Mouse (Mus musculus): ENCODE measurements around the gene Prm1. TPM values are rescaled to one million over a fixed set of nuclear protein-coding genes. Genes with fewer than 3 reads are reported as not detected.

Prm1 gene
- polyA plus RNA-seq, 1 experiment from 2014 or later = not detected

DNA sequence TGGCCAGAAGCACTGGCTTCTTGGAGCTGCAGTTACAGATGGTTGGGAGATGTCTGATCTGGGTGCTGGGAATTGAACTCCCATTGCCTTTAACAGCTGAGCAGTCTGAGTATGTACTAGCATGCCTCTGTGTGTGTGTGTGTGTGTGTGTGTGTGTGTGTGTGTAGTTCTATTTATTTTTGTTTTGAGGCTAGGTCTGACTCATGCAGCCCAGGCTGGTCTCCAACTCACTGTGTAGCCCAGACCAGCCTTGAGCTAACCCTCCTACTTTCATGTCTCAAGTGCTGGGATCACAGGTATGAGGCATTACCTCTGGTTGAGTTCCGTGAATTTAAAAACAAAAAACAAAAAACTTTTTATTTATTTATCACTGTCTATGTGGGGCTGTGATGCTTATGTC is 18.9 kb upstream of the Prm1 start:
- Histone ChIP-seq H3K9ac (no peak overlapping the region), H3K9me3 (ENCODE audit: low read depth, low read length) (no peaks in the 10 kb centered on the region), H3K4me3 (ENCODE audit: low read depth, low read length) (no peak overlapping the region), H3K4me1 (ENCODE audit: insufficient read depth) (no peaks in the 10 kb centered on the region), H3K27me3 (ENCODE audit: insufficient read depth, low read length) (no peaks in the 10 kb centered on the region), H3K4me2 (no peak overlapping the region), H3K27ac (ENCODE audit: low read depth) (no peak overlapping the region), H3K36me3 (ENCODE audit: insufficient read depth) (no peaks in the 10 kb centered on the region)
- no peak for DNase-seq
- ATAC-seq (ENCODE audit: insufficient read depth) = no peak
- TF ChIP-seq CTCF (IDR thresholded peaks at IDR 0.05; ENCODE audit: low read depth) = no peak
- WGBS = 78% methylated on average over 1 of the region's 1 CpGs

DNA sequence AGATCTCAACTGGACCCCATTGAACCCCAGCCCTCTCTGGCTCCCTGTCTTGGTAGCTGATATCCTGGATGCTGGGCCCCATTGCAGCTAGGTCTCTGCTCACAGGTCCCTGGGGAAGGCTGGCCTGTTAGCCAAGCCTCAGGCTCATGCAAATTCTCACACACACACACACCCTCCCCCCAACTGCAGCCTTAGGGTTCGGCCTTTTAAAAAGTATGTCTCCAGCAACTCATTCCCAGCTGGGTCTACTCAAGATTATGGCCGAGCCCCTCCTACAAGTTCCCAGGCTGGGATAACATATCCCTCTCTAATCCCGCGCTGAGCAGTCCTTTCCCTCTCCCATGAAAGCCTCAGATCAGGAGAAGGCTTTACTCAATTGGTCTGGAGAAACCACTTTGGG is 15.7 kb upstream of the Prm1 start:
- no peak overlapping the region for H3K9ac ChIP-seq
- no peaks in the 10 kb centered on the region for H3K9me3 ChIP-seq (ENCODE audit: low read depth, low read length)
- WGBS = 47% methylated on average over 4 of the region's 4 CpGs
- no peaks in the 10 kb centered on the region for H3K27me3 ChIP-seq (ENCODE audit: insufficient read depth, low read length)
- peak; percentile 31; the same call in 1 of the 2 replicates for ATAC-seq (ENCODE audit: insufficient read depth)
- no peak for TF ChIP-seq CTCF (IDR thresholded peaks at IDR 0.05; ENCODE audit: low read depth)
- no peak overlapping the region for H3K4me2 ChIP-seq
- peak; percentile 15 for DNase-seq
- no peak overlapping the region for H3K27ac ChIP-seq (ENCODE audit: low read depth)
- H3K4me3 ChIP-seq (ENCODE audit: low read depth, low read length) = no peak overlapping the region
- H3K36me3 ChIP-seq (ENCODE audit: insufficient read depth) = no peaks in the 10 kb centered on the region
- H3K4me1 ChIP-seq (ENCODE audit: insufficient read depth) = no peaks in the 10 kb centered on the region

DNA sequence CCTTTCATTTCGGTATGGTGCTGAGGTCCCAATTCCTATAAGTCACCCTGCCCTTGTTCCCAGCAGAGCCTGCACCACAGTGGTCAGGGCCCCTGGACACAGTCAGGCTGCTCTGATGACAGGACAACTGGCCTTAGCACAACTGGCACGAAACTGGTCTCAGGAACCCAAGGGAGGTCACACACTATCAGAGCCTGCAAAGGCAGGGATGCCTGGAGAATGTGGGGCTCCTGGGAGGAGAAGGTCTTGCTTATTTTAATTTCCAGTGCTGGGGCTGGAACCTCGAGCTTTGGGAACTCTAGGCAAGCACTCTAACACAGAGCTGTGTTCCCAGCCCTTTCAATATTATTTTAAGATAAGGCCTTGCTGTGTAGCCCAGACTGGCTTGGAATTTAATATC is 14.3 kb upstream of the Prm1 start:
- no peak overlapping the region for H3K4me3 ChIP-seq (ENCODE audit: low read depth, low read length)
- 55% methylated on average over 3 of the region's 3 CpGs for WGBS
- TF ChIP-seq CTCF (IDR thresholded peaks at IDR 0.05; ENCODE audit: low read depth) = no peak
- no peak overlapping the region for H3K9ac ChIP-seq
- ATAC-seq (ENCODE audit: insufficient read depth) (no peak), DNase-seq (no peak)
- no peaks in the 10 kb centered on the region for H3K9me3 ChIP-seq (ENCODE audit: low read depth, low read length)
- no peaks in the 10 kb centered on the region for H3K4me1 ChIP-seq (ENCODE audit: insufficient read depth)
- H3K27ac ChIP-seq (ENCODE audit: low read depth) = no peak overlapping the region
- no peak overlapping the region for H3K4me2 ChIP-seq
- no peaks in the 10 kb centered on the region for H3K27me3 ChIP-seq (ENCODE audit: insufficient read depth, low read length)
- no peaks in the 10 kb centered on the region for H3K36me3 ChIP-seq (ENCODE audit: insufficient read depth)

DNA sequence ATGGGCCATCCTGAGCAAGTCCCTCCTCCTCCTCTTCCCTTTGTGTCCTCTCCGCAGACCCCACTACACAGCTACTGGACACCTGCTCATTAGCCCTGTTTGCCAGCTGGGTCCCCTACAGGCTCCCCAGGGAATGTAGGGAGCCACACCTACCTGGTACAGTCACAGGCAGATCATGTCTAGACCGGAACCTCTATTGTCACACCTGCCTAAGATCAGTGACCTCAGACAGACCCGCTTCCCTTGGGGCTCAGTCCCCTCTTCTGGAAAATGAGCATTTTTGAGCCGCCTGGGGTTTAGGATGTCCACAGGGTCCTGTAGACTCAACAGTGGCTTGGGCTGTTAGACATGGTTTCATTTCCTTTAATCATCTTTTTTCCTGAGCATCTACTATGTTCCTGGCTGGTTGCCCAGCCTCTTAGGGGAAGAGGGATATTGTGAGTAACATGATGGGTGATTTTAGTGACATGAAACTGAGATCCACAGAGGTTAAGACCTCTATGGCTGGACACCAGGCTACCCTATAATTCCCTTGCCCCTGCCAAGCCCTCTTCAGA is 13.0 kb upstream of the Prm1 start:
- no peak overlapping the region for H3K27ac ChIP-seq (ENCODE audit: low read depth)
- no peak for TF ChIP-seq CTCF (IDR thresholded peaks at IDR 0.05; ENCODE audit: low read depth)
- ATAC-seq (ENCODE audit: insufficient read depth) (no peak), DNase-seq (no peak)
- WGBS = 77% methylated on average over 4 of the region's 4 CpGs
- no peak overlapping the region for H3K9ac ChIP-seq
- H3K4me1 ChIP-seq (ENCODE audit: insufficient read depth) = no peaks in the 10 kb centered on the region
- H3K36me3 ChIP-seq (ENCODE audit: insufficient read depth) = no peaks in the 10 kb centered on the region
- no peaks in the 10 kb centered on the region for H3K27me3 ChIP-seq (ENCODE audit: insufficient read depth, low read length)
- H3K9me3 ChIP-seq (ENCODE audit: low read depth, low read length) = no peaks in the 10 kb centered on the region
- H3K4me3 ChIP-seq (ENCODE audit: low read depth, low read length) = no peak overlapping the region
- no peak overlapping the region for H3K4me2 ChIP-seq

DNA sequence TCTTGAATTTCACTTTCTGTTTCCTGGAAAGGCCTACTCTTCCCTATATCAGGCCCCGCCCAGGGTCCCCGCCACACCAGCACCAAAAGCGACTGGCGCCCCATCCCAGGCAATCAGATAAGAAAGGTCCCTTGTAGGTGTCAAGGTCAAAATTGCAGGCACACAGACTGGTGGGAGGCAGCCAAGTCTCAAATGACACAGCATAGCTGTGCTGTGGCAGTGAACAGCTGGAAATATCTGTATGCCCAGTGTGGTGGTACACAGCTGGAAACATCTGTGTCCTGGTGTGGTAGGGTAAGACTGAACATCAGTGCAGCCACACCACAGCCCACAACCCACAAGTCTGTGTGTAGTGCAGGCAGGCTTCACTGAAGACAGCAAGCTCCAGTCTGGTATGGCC is 9.2 kb upstream of the Prm1 start:
- ATAC-seq (ENCODE audit: insufficient read depth) (peak; percentile 89), DNase-seq (peak; percentile 74)
- H3K27me3 ChIP-seq (ENCODE audit: insufficient read depth, low read length) = no peaks in the 10 kb centered on the region
- WGBS = 56% methylated on average over 4 of the region's 4 CpGs
- no peaks in the 10 kb centered on the region for H3K36me3 ChIP-seq (ENCODE audit: insufficient read depth)
- no peaks in the 10 kb centered on the region for H3K4me1 ChIP-seq (ENCODE audit: insufficient read depth)
- H3K9me3 ChIP-seq (ENCODE audit: low read depth, low read length) = no peaks in the 10 kb centered on the region
- no peak overlapping the region for H3K9ac ChIP-seq
- H3K4me3 ChIP-seq (ENCODE audit: low read depth, low read length) = no peak overlapping the region
- no peak for TF ChIP-seq CTCF (IDR thresholded peaks at IDR 0.05; ENCODE audit: low read depth)
- H3K4me2 ChIP-seq = no peak overlapping the region
- no peak overlapping the region for H3K27ac ChIP-seq (ENCODE audit: low read depth)

DNA sequence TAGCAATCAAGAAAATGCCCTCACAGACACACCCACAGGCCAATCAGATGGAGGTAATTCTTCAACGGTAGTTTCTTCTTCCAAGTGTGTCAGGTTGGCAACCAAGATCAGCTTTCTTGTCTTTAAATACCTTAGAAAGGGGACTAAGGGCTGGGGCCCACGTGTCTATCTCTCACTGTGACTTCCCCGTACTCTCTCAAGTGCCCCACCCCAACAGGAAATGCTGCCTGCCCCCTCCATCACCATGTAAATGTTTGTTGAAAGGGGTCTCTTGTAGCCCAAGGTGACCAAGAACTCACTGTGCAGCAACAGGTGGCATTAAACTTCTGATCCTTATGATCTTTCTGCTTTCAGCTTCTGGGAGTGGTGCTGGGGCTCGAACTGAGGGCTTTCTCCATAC is 8.1 kb upstream of the Prm1 start:
- Histone ChIP-seq H3K4me1 (ENCODE audit: insufficient read depth) (no peaks in the 10 kb centered on the region), H3K36me3 (ENCODE audit: insufficient read depth) (no peaks in the 10 kb centered on the region), H3K27me3 (ENCODE audit: insufficient read depth, low read length) (no peaks in the 10 kb centered on the region), H3K27ac (ENCODE audit: low read depth) (no peak overlapping the region), H3K4me3 (ENCODE audit: low read depth, low read length) (no peak overlapping the region), H3K4me2 (no peak overlapping the region), H3K9ac (no peak overlapping the region), H3K9me3 (ENCODE audit: low read depth, low read length) (no peaks in the 10 kb centered on the region)
- DNase-seq (no peak), ATAC-seq (ENCODE audit: insufficient read depth) (no peak)
- 71% methylated on average over 4 of the region's 4 CpGs for WGBS
- TF ChIP-seq CTCF (IDR thresholded peaks at IDR 0.05; ENCODE audit: low read depth) = no peak

DNA sequence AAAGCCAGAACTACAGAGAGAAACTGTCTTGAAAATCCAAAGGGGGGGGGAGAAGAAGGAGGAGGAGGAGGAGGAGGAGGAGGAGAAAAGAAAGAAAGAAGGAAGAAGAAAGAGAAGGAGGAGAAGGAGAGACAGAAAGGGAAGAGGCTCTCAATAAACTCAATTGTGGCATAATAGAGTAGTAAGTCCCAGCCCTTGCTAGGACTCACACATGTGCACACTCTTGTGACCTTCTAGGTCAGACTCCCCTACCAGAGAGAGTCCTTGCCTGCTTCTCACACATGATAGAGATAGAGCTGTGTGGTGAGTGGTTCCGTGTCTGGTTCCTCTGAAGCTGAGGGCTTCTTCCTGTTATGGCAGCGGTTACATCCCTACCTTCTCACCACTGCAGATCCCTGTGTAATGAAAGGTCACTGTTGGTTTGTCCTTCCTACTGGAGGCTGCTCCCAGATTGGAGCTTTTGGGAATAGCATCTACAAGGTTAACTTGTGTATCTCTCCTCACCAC is 7.3 kb upstream of the Prm1 start, which contains the start of gene Gm11172:
Gm11172 (plus strand) TSS at position 51 of the 507 bp plus-strand sequence.
- Histone ChIP-seq H3K9ac (no peak within 1 kb of the TSS), H3K36me3 (ENCODE audit: insufficient read depth) (no peaks in the 10 kb centered on the region), H3K27ac (ENCODE audit: low read depth) (no peak within 1 kb of the TSS), H3K4me2 (no peak within 1 kb of the TSS), H3K27me3 (ENCODE audit: insufficient read depth, low read length) (no peaks in the 10 kb centered on the region), H3K4me1 (ENCODE audit: insufficient read depth) (no peaks in the 10 kb centered on the region), H3K4me3 (ENCODE audit: low read depth, low read length) (no peak within 1 kb of the TSS), H3K9me3 (ENCODE audit: low read depth, low read length) (no peaks in the 10 kb centered on the region)
- WGBS = 67% methylated on average over 2 of the region's 2 CpGs
- DNase-seq (no peak), ATAC-seq (ENCODE audit: insufficient read depth) (no peak)
- TF ChIP-seq CTCF (IDR thresholded peaks at IDR 0.05; ENCODE audit: low read depth) = no peak
